Mouse (Mus musculus): ENCODE data around the gene Gm17019. TPM values are rescaled to one million over a fixed set of nuclear protein-coding genes. Genes with fewer than 3 reads are reported as not detected.

The Gm17019 gene
- not detected in 2 replicates for polyA plus RNA-seq (2012; rRNA removed; ENCODE audit: low replicate concordance)

DNA sequence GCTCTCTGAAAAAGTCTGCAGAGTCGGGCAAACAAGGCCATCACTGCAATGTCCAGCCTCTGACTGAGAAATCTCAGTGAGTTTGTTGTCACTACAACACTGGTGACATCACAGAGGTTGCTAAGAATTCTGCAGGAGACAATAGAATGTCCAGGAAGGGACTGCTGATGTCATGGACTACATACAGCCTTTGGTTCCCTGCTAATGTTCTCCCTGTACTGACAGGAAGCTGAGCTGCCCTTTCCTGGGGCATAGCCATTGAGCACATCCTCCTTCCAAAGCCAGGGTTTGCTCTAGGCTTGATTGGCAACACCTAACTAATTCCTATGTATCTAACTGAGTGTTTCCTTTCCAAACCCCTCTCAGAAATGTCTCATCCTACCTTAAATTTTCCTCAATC, at the start of gene Gm17019:
Gene Gm17019 (minus strand): TSS at position 101 of the 400 bp plus-strand sequence.

Other genes with a start within 250 kb of the Gm17019 start
- not detected in 2 replicates for gene Gm9758, start 118.1 kb downstream of the Gm17019 start, polyA plus RNA-seq (2012; rRNA removed; ENCODE audit: low replicate concordance)
- gene Speer4e, start 94.6 kb downstream of the Gm17019 start, polyA plus RNA-seq (2012; rRNA removed; ENCODE audit: low replicate concordance) = not detected in 2 replicates
- gene Gm10354, start 54.1 kb downstream of the Gm17019 start, polyA plus RNA-seq (2012; rRNA removed; ENCODE audit: low replicate concordance) = not detected in 2 replicates